Mouse (Mus musculus) cerebellum, adult 2 months (tissue): ENCODE data around the gene Fam160b1.

Source experiments
- CTCF ChIP-seq: fragments of 200-500 bp; IDR thresholded peaks from 2 replicates; pipeline ENCODE4 v1.5.1; 2011; ENCODE audit warnings: low read depth, mild to moderate bottlenecking, control low read depth, low read length, moderate library complexity, borderline replicate concordance; ENCODE audit not compliant: insufficient read depth
- POLR2A ChIP-seq: fragments of 200-500 bp; IDR thresholded peaks from 2 replicates; pipeline ENCODE4 v1.6.1; 2011; ENCODE audit warnings: low read length, control low read depth, borderline replicate concordance; ENCODE audit not compliant: insufficient read depth

DNA sequence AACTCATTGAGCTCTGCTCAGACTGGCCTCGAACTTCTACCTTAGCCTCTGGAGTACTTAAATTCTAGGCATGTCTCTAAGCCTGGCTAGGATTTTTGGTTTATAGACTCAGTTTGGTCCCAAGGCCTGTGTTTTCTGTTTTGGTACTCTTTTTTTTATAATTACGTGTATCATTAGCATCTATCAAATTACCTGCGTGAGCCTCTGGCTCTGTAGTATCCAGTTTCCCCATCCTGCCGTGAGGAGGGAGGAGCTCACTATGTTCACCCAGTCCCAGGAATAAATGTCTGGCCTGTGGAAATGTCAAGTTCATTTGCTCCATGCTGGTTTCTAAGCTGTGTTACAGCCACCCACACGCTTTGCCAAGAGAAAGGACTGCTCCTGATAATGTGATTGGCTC, 2.1 kb downstream of the Fam160b1 start:
- TF ChIP-seq CTCF = no peak
- TF ChIP-seq POLR2A = no peak
